Mouse (Mus musculus) heart, postnatal 14 days (tissue): Measurements from ENCODE around the gene Gm47959. TPM values are rescaled to one million over a fixed set of nuclear protein-coding genes. Genes with fewer than 3 reads are reported as not detected.
A peak's percentile ranks its signal among the peaks of the same experiment; 100 is the strongest.
"Not testable (repeated sequence)": the region's sequence is repeated elsewhere in the genome, so short reads cannot be mapped to it uniquely, and the experiment has no call there.

Experiments used
- DNase-seq, 2 experiments: peaks; one replicate each; pipeline ENCODE4 v3.0.0; 2021 to 2022
- intact Hi-C: fragments of 180-260 bp; cut with DNase I; formaldehyde crosslinking; loops from one replicate; pipeline ENCODE4 v1.15.1; 2025
- long read RNA-seq, 2 experiments: library from polyadenylated mRNA; stranded (forward); transcript quantifications; one replicate each; pipeline ENCODE4 v2.0.0; 2021
- total RNA-seq, 2 experiments: library from RNA; stranded (reverse); gene quantifications; 2 replicates each; pipeline ENCODE4 v1.2.3; 2021

The Gm47959 gene
- not detected for total RNA-seq
- long read RNA-seq, experiment 1: 0 reads
- long read RNA-seq, experiment 2: 0 reads

DNA sequence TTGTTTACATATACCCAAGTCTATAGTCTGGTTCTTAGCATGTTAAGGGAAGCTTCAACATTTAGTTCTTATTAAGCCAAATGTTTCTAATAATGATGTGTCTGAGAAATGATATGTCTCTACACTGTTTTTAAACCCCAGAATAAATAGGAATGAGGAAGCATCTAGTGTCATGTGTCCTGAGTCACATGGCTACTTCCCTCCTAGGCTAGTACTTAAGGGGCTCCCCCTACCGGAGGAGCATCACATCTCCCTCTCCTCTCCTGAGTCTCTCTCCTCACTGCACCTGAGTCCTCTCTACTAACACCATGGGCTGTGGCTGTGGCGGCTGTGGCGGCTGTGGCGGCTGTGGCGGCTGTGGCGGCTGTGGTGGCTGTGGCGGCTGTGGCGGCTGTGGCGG lies at the start of gene Gm47959:
TSS of gene Gm47959 (plus strand) at position 243 of the 400 bp plus-strand sequence.
- intact Hi-C loops, DNase-seq: not testable (repeated sequence)

DNA sequence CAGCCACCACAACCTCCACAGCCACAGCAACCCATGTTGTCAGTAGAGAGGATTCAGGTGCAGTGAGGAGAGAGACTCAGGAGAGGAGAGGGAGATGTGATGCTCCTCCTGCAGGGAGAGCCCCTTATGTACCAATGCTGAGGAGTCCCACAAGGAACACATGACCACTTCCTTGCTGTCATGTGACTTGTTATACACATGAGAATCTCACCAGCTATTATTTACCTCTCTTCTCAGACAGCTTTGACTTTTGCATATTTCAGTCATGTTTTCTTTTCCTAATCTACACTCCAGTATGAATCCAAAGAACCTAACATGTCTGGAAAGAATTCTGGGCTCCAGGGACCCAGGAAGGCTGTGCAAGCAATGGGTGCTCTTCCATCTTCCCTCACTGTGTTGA lies 44.4 kb upstream of the Gm47959 start, which contains the start of gene Gm7544:
TSS of gene Gm7544 (minus strand) at position 101 of the 400 bp plus-strand sequence.
- intact Hi-C loops, DNase-seq: not testable (repeated sequence)

DNA sequence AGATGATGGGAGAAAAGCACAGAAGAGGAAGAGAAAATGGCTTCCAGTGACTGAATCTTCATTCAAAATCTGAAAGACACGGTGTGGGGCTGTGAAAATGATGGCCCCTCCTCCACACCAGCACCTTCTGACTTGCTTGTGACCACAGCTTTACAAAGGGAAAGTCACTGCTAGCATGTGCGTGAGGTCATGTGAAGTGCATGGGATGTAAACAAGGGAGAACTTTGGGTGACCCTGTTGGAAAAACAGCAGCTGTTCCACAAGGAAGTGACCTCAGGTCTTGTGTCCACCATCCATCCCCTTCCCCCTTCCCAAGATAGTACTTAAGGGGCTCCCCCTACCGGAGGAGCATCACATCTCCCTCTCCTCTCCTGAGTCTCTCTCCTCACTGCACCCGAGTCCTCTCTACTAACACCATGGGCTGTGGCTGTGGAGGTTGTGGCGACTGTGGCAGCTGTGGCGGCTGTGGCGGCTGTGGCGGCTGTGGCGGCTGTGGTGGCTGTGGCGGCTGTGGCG lies 40.4 kb upstream of the Gm47959 start, which contains the start of gene Gm47955:
TSS of gene Gm47955 (plus strand) at position 417 of the 516 bp plus-strand sequence.
- intact Hi-C loops: no loop called here
- DNase-seq: no peak

DNA sequence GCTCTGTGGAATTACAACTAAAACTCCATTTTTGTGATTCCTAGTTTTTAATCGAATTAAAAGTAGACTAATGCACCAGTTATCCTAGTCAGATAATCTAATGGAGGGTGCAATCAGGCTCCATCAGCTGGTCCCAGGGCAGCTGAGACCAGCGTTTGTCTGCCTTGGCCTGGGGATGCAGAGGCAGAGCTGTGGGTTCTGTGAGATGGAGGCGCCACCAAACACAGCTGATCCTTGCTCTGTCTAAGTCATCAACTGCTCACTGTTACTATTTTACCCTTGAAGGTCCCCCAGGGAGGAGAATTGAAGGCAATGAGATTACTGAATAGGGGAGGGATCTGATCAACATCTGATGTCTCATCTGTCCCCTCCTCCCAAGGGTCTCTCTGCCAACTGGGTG lies 33.9 kb upstream of the Gm47959 start:
- intact Hi-C loops: no loop called here
- DNase-seq: no peak

DNA sequence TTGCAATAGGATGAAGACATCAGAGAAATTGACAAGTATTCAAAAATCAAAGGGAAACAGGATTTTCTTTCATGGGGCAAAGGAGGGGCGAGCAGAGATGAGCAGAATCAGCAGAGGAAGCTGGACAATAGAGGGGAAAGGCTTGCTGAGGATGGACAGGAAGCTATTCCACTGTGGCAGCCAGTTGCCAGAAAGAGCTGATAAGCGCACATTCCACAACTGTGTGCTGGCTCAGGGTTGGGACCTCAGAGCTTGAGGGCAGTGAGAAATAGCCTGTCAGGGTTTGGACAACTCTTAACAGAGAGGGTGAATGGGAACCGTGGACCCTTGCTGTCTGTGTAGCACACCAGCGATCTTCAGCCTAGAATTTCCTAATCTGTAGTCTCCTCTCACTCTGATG lies 28.3 kb upstream of the Gm47959 start:
- DNase-seq: peak; percentile 11 to 38
- intact Hi-C loops: no loop called here

DNA sequence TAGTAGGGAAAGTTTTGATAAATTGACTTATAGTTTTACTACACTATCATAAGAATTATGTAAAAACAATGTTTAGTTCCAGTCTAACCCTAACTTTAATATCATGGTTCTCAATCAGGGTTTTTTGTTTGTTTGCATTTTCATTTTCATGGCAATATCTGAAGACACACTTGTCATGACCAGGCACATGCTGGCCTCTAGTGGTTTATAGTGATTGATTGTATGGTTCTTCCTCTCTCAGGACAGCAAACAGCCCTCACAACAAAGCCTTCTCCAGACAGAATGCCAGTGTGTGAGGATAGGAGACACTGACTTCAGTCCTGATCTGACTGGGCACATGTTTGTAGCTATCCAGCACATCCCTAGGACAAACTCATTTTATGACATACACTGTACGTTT lies 27.1 kb upstream of the Gm47959 start:
- no peak for DNase-seq
- intact Hi-C loops: no loop called here

DNA sequence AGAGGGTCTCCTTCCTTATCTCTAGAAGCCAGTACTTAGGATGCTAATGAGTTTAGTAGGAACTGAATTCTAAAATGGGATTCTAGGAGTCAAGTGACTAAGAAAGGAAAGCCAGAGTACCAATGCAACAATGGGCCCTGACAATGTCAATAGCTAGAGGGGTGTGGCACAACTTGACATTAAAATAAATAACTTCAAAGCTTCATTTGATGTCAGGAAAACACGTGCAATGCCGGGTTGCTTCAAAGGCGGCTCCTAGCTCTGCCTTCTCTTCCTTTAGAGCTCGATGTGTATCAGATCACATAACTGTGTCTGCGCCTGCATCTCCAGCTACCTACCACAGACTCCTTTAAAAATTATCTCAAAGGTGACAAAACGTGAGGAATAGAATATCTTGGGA lies 26.4 kb upstream of the Gm47959 start:
- DNase-seq: no peak
- intact Hi-C loops: no loop called here

DNA sequence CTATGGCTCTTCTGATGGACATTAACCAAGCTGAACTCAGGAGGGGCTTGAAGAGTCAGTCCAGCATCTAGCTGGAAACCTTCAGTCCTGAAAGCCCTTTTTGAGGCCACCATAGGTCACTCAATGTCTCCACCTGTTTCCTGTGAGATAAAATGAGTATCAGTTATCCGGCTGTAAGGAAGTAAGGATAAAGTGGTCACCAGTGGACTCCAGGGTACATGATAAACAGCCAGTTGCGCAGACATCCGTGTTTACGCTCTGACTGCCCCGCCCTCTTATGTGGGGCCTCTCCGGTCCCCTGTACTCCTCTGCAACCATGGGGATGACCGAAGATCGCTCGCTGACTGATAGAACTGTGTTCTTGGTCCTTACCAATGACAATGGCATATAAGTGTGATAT lies 26.0 kb upstream of the Gm47959 start:
- DNase-seq: no peak
- intact Hi-C loops: no loop called here

DNA sequence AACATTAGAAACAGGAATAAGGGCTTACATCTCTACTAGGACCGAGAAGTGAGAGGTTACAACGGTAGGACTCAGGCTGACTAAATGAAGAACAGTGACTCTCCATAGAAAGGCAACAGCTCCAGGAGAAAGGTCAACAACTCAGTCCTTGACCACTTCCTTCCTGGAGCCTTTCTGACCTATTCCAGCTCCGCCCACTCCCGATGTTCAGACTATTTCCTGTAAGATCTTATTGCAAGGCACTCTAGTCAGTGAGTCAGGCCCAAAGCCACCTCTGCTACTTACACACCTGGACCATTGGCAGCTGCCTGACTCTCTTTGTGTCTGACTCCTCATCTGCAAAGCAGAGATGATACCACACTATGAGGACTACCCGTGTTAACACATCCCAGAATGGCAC lies 24.6 kb upstream of the Gm47959 start:
- no peak for DNase-seq
- intact Hi-C loops: no loop called here

DNA sequence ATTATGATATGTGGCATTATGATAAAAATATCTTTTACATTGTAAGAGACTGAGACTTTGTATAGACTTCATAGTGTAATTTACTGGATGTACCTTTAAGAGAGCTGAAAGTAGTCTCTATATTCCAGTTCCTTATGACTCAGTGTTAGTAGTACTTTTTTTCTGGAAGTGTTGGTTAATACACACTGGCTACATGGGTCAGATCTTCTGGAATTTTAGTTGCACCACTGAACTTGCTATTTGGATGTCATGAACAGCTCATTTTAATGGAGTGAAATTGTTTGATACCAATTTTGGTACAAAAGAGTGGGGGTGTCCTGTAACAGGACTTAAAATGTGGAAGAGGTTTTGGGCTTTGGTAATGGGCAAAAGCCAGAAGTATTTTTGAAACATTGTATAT lies 22.5 kb upstream of the Gm47959 start:
- no peak for DNase-seq
- intact Hi-C loops: no loop called here

DNA sequence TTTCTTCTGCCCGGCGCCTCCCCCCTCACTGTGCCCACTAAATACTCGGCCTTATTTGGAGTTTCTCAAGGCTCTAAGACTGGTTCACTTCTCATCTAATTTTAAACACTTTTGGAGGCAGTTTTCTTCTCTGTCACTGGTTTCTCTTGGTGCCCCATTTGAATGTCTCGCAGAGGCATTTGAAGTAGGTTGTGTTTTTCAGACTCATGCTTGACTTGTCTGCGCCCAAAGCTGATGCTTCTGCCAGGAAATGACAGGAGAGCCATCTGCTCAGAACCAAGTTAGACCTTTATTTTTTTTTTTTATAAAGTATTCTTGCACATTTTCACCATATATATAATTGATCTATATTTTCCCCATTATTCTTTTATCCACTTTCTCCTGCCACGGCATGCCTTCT lies 13.6 kb upstream of the Gm47959 start:
- DNase-seq: no peak
- intact Hi-C loops: loop anchor here (1.0 to 2.0 kb wide), 2 partner anchors 148 to 199 kb away; partner anchors contain the start of gene Agfg1

DNA sequence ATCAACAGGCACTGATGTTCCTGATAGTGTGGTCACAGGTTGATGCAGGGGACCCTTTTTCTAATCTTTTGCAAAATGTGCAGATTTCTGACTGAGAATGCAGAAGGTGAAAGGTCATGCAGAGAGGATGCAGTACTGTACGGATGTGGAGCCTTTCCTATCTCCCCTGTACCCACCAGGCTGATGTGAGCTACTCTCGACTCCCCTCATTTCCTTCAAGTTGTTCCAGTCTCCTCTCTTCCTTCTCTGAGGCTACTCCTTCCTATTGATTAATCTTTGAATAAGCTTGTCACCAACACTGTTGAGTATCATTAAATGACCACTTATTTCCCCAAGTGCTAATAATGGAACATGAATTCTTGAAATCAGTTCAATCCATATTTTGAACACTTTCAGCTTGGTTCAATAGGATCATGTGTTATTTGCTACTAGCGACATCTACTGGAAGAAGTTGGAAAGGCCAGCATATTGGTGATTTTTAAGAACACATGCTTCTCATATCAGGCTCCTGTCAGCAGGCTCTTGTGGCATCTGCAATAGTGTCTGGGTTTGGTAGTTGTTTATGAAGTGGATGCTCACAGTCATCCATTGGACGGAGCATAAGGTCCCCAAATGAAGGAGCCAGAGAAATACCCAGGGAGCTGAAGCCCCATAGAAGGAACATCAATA lies 12.7 kb upstream of the Gm47959 start:
- DNase-seq: peak; percentile 22 to 65

DNA sequence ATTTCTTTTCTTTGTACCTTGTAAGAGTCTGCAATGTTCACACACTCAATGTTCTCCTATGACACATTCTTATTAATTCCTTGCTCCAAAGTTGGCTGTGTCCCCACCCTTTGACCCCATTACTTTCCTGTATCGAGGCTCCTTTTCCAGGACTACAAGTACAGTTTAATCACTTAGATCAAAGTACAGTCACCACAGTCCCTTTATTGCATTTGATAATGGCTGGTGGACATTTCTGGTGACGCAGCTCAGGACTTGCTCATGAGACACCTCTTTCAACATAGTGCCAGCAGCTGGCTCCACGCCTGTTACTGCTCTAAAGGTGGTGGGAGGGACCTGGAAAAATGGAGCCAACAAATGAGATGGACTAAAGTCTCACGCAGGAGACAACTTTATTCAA lies 9.3 kb upstream of the Gm47959 start:
- intact Hi-C loops: no loop called here
- no peak for DNase-seq

More for the DNA sequence above, 12.7 kb upstream of the Gm47959 start:
- intact Hi-C loops: loop anchor here (1.0 to 2.0 kb wide), 2 partner anchors 149 to 200 kb away; partner anchors contain the start of gene Agfg1

DNA sequence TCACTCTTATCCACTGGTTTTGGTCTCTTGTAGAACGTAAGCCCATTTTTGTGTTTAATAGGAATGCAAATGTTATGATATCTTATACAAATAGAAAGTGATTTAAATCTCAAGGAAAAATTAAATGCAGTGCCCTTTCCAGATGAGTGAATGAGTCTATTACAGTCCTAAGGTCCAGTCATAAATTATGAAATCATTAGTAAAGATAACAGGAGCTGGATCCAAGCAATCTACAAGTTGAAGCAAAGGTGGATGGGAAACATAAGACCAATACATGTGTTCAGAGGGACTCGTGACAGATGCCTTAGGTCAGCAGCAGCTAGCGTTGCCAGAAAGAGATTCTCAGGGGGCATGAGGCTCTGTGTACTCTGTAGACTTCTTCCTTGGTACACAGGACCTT lies 8.8 kb upstream of the Gm47959 start:
- no peak for DNase-seq
- intact Hi-C loops: no loop called here

DNA sequence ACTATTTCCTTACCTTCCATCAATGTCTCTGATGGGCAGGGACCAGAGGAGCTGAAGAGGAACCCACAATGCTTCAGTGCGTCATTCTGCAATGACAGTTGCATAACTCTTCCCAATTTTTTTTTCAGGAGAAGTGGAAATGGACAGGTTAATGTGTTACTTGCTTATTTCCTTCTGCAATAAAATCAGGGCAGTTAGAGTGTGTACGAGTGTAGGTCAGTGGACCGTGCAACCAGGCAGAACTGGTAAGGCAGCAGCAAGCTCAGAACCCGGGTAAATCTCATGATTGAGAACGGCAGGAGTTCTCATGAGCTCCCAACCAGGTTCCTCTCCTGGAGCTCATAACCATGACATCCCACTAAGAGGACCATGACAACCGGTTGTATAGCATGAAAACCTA lies 8.3 kb upstream of the Gm47959 start:
- no peak for DNase-seq
- intact Hi-C loops: no loop called here

DNA sequence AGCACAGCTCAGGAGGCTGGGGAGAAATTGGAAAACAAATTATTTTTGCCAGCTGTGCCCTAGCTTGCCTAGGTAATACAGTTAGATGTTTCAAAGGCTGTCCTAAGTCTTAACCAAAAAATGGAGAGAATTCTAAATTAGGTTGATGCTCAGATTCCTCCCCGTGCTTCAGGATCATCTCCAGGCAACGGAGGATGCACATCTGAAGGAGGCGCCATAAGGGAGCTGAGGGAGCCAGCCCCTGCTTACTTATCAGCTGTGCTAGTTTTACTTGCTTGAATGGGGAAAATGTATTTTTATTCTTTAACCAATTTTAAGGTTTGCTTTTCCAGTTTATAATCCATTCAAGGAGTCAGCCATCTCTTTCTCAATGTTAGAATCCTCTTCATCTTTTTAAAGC lies 6.4 kb upstream of the Gm47959 start:
- no peak for DNase-seq
- intact Hi-C loops: no loop called here

DNA sequence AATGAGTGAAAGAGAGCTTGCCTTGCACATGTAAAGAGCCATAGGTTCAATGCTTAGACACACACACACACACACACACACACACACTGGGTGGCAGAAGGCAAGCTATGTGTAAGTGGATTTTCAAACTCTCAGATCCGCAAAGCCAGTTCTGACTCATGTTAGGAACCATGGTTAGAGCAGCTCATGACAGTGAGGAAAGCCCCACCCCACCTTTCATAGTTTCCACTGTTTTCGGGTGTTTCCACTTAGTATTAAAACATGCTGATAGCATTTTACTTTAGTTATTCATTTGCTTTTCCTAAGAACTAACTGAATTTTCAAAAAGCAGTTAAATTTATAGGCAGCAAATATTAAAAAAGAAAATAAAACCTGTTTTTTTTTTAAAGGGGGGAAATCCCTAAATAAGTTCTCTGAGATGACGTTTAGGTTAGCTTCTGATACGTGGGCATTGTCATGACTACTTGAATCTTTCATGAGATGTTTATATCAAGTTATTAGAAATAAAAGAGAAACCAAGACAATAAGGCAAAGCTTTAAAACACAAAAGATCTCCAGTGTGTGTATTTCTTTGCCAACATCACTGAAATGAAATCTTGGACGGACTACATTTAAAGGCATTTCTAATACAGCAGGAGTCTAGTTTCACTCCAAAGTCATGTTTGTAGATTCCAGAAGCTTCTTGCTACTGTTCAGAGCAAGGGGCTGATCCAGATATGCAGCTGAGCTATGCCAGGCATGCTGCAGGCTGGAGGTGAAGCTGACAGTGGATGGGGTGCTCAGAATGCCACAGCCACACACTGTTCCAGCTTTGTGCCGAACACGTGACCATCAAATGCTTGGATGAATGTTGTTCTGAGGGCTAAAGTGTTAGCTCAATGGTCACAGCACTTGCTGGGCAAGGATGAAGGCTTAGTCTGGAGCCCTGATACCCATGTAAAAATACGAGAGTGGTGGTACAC lies 6.2 kb downstream of the Gm47959 start:
- intact Hi-C loops: no loop called here
- DNase-seq: no peak

DNA sequence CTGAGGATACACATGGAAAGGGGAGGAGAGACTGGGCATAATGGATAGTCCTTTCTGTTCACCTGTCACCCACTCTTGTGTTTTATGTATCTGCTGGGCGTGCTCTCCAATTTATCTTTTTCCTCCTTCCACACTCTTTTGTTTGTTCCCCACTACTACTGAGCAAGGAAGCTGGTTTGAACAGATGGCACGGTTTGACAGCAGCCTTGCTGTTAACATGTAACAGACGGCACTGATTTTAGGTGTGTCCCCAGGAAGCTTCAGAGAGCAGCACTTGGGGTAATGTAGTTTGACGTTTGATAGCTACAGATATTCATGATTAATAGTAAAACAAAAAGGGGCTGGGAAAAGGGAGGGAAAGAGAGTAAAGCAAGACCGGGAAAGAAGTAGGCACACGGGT lies 7.1 kb downstream of the Gm47959 start:
- DNase-seq: no peak
- intact Hi-C loops: no loop called here

DNA sequence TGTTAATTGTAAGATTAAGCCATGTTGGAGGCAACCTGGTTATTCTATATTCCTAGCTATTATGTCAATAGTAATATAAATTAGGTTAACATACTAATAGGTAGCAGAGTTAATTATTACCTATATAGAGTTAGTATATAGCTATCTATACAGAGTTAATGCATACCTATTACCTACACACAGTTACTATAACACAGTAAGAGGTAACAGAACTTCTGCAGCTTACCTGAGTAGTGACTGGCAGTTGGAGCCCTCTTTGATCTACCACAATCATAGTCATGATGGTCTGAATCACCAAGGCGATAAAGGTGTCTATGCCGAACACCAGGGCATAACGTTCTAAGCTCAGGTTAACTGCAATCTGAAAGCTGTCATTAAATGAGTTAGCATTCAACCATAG lies 14.1 kb downstream of the Gm47959 start:
- no peak for DNase-seq
- intact Hi-C loops: no loop called here

DNA sequence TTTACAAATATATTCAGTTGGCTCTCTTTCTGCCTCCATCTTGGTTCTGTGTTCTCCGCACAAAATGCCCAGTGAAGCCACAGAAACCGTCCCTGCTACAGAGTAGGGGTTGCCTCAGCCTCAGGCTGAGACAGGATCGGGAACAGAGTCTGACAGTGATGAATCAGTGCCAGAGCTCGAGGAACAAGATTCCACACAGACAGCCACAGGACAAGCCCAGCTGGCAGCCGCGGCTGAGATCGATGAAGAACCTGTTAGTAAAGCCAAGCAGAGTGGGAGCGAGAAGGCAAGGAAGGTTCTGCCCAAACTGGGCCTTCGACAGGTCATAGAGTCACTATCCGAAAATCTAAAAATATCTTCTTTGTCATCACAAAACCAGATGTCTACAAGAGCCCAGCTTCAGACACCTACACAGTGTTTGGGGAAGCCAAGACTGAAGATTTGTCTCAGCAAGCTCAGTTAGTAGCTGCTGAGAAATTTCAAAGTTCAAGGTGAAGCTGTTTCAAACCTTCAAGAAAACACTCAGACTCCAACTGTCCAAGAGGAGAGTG lies 15.1 kb downstream of the Gm47959 start:
- no peak for DNase-seq
- intact Hi-C loops: no loop called here

DNA sequence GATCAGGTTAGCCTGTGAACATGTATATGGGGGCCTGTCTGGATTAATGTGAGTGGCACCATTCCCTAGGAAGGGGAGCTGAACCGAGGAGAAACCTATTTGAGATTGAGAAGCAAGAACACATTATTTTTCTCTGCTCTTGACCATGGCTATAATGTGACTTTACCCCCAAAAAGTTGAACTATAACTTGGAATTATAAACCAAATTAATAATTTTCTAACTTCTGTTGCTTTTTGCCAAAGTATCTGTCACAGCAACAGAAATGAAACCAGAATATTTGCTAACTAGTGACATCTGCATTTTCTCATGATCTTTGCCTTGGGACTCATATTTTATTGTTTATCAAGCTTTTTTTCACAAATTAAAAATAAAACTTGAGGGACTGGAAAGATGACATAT lies 16.2 kb downstream of the Gm47959 start:
- intact Hi-C loops: no loop called here
- no peak for DNase-seq
